Mouse (Mus musculus) kidney, adult 10 weeks (tissue): ENCODE results near the gene 1810049J17Rik. TPM values are rescaled to one million over a fixed set of nuclear protein-coding genes. Genes with fewer than 3 reads are reported as not detected.

Experiments used
- polyA plus RNA-seq: library from polyadenylated mRNA; stranded (reverse); fragments of 350-450 nt; fragmentation: Illumina TruSeq; extraction: RNeasy Lipid Tissue Mini Kit (QIAGEN cat#74804); gene quantifications from one replicate; pipeline ENCODE4 v1.2.3, GENCODE M21; 2014; ENCODE audit warnings: low read depth, low replicate concordance

The 1810049J17Rik gene
- polyA plus RNA-seq, result not detected

GRCm38 (mm10) chr15:12321788-12322621, at the start of gene 1810049J17Rik:
Gene 1810049J17Rik, minus strand, starts transcription at chr15:12321899.

GRCm38 (mm10) chr15:12321091-12321787, 460 bp downstream of the 1810049J17Rik start, which contains the start of gene Golph3:
Gene Golph3, plus strand, starts transcription at chr15:12321450.

Other genes with a start within 250 kb of the 1810049J17Rik start
- gene Zfr, start 204.1 kb downstream of the 1810049J17Rik start, polyA plus RNA-seq, result 135 TPM
- 22.9 TPM for gene Mtmr12, start 116.9 kb downstream of the 1810049J17Rik start, polyA plus RNA-seq
- 256 TPM for gene Golph3, start 449 bp downstream of the 1810049J17Rik start, polyA plus RNA-seq